Mouse (Mus musculus): ENCODE measurements around the gene Otogl.

Gene Otogl

GRCm38 (mm10) chr10:107906453-107906852 lies 5.5 kb downstream of the Otogl start:
- DNase-seq (ENCODE audit: low spot score in 2 of 2): no peak

- no peak for DNase-seq (ENCODE audit: low spot score in 2 of 2)
These were observed 6.5 kb downstream of the Otogl start for GRCm38 (mm10) chr10:107905274-107906034.

DNA sequence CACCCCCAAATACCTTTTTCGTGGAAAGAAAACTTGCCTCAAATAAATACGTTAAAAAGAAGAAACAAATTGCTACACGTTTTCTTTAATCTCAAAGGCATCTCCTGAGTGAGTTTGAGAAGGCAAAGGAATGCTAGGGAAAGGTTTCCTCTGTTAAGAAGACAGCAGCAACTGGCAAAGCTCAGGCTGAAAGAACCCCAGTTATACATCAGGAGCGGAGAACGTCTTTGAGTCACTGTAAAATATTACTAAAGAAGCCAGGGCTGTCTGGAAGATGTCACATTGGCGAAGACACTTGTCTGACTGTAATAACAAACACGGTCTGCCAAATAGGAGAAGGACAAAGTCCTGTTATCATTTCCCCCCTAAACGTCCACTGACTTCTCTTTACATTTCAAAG lies 10.0 kb downstream of the Otogl start:
- no peak for DNase-seq (ENCODE audit: low spot score in 2 of 2)

GRCm38 (mm10) chr10:107901204-107901879 lies 10.6 kb downstream of the Otogl start:
- no peak for DNase-seq (ENCODE audit: low spot score in 2 of 2)

DNA sequence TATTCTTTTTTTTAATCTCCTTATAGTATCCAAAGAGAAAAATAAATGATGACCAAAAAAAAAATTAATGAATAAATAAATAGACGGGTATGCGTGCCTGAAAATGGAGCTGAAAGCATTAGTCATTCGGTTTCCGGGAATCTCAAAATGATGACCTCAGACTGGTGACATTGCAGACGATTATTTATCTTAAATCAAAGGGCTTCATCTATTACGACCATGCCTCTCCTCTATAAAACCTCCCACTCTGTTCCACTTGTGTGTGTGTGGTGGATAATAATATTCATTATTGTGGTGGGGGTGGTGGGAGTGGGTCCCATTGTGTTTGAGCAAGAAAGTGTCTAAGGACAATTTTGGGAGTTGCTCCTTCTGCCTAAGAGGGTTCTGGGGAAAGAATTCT lies 12.0 kb downstream of the Otogl start:
- DNase-seq (ENCODE audit: low spot score in 2 of 2): no peak

DNA sequence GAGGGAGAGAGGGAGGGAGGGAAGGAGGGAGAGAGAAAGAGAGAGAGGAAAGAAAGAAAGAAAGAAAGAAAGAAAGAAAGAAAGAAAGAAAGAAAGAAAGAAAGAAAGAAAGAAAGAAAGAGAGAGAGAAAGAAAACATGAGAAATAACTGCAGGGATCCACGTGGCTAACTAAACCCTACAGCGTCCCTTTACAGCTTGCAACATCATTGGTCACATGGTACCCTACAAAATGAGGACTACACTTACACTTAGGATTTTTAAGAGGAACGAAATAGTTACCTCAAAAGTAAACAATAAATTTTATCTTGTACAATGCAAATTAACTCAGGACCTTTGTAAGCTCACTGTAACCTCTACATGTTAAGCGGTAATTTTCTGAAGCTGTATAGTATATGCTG lies 15.8 kb downstream of the Otogl start:
- DNase-seq (ENCODE audit: low spot score in 2 of 2): no peak

GRCm38 (mm10) chr10:107894663-107895581 lies 17.0 kb downstream of the Otogl start:
- no peak for DNase-seq (ENCODE audit: low spot score in 2 of 2)

GRCm38 (mm10) chr10:107890400-107890799 lies 21.5 kb downstream of the Otogl start:
- DNase-seq (ENCODE audit: low spot score in 2 of 2): no peak

- no peak for DNase-seq (ENCODE audit: low spot score in 2 of 2)
These were observed 39.4 kb downstream of the Otogl start for GRCm38 (mm10) chr10:107872542-107872941.

DNA sequence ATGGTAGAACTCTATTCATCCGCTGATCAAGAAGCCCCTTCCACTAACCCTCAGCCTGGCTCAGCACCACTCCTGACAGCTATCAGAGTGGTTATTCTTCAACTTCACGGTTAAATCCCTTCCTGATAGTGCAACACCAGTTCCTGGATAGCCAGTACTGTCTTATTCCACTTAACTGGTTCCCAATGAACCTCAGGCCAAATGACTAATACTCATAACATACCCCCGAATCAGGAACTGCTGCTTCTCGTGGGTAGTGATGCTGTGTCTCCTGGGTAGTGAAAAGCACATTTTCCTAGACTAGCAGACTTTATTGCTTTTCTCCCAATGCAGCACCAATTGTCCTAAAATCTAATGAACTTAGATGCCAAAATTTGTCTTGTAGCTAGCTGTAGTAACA lies 39.8 kb downstream of the Otogl start:
- no peak for DNase-seq (ENCODE audit: low spot score in 2 of 2)

DNA sequence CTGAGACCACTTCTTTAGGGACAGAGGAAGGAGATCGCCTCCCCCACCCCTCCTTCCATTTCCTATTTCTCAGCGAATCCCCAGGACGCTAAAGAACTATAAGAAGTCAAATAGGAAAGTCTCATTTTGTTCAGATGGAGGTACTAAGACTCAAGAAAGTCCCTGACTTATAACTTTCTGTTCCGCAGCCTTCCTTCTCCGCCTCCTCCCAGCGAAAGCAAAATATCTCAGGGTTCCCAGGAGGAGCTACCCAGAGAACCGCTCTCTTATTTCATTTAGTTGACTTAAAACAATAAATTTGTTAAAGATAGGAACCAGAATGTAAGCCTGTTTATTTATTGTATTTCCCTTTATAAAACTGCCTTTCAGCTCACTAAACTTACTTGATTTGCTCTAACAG lies 41.4 kb downstream of the Otogl start:
- DNase-seq (ENCODE audit: low spot score in 2 of 2): no peak

- no peak for DNase-seq (ENCODE audit: low spot score in 2 of 2)
These were observed 43.0 kb downstream of the Otogl start for GRCm38 (mm10) chr10:107868904-107869303.

- no peak for DNase-seq (ENCODE audit: low spot score in 2 of 2)
These were observed 44.5 kb downstream of the Otogl start for GRCm38 (mm10) chr10:107867414-107867813.

GRCm38 (mm10) chr10:107860235-107860917 lies 51.6 kb downstream of the Otogl start:
- no peak for DNase-seq (ENCODE audit: low spot score in 2 of 2)

DNA sequence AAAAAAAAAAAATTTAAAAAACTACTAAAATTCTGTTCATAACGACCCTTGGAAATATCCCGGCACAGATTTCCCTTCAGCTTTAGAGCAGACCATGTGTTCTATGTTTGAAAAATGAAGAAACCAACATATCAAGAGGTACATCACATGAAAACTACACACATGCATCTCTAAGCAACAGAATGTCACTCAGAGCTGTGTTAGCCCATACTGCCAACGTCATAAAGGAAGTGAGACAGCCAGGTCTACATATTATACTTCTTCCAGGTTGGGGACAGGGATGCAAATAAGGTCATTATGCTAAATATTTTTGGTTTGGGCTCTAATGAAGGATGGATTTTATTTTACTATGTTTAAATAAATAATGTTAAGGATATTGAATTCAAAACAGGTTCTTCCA lies 52.7 kb downstream of the Otogl start:
- no peak for DNase-seq (ENCODE audit: low spot score in 2 of 2)

DNA sequence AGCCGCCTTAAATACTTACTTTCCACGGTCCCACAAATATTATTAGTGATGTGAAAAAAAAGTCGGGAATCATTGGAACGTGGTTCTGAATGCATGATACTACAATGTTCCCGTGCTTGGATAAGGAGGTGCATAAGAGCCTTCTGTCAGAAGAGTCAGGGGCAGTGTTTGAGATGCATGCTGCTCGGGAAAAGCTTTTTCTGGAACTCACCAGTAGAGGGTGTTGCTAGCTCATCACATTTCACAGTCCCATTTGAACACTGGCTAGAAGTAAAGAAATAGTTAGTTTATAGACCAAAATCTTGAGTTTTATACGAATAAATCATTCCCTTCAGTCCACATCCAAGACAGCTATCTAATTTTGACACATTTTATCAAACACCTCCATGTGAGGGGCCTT lies 53.2 kb downstream of the Otogl start:
- DNase-seq (ENCODE audit: low spot score in 2 of 2): peak in 1 of 2 experiments; percentile 32

DNA sequence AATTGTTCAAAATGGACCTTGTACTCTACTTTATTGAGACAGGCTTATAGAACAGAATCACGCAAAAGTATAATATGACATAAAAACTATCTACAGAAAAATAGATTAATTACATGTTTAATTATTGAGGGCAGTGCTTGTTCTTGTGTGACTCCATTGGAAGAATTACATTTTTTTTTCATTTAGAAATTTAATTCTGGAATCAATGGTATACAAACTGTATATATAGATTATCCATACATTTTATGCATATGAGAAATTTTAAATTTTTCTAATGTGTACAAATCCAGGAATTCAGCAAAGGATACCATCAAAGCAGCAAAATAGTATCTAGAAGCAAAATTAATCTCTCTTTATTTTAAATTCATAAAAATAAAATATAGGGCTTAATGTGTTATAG lies 67.0 kb downstream of the Otogl start:
- DNase-seq (ENCODE audit: low spot score in 2 of 2): no peak

DNA sequence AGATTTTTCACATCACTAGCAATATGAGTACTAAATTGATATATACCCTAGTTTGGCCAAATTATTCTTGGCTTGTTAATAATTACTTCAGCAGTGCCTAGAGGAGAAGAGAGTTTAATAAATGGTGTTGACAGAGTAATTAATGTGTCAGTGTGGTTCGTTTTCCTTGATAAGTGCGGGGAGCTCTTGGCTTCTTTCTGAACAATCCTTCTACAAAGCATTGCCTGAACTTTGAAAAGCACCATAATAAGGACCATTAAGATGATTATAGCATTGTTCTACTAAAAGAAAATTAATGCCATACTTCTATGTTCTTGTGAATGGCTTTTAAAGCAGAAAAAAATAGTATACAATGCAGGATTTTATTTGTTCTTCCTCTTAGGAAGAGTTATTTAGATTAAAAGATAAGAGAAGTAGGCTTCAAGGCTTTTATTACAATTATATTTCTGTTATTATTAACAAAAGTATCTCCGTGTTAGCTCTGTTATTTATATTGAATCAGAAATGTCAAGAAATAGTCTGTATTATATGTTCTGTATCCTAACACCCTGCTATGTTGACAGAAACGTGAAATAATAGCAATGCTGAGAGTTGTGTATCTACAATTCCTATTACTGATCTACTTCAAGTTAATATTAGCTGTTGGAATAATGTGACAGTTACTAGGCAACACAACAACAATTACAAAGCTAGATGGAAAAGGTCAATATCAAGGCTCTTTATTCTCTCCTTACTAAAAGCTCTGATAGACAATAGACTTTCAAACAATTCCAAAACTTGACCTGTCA lies 77.3 kb downstream of the Otogl start:
- DNase-seq (ENCODE audit: low spot score in 2 of 2): no peak

GRCm38 (mm10) chr10:107829151-107829550 lies 82.8 kb downstream of the Otogl start:
- no peak for DNase-seq (ENCODE audit: low spot score in 2 of 2)

DNA sequence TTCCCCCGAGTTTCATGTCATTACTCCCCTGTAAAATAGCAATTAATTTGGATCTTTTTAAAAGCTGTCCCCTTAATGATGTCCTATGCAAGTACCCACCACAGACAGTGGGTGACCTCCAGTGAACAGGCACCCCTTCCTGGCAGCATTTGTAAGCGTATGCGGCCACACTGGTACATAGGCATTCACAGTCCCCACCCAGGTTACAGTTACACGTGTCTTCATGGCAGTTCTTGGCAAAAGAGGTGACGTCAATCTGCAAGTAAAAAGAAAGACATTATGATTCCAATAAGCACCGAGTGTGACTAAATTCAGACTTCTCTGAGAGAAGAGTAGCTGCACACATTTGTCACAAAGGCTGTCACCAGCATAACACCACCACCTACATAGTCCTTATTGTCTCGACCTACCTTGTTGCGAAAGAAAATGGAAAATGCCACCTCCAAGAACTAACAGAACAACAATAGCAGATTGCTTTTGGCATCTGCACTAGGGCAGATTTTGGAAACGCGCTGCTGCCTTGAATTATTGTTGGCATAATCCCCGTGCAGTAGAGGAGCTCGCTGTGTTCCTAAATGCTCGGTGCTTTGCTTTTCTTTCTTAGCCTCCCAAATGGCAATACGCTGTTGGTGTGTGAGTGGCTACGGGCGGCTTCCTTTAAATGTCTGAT lies 98.0 kb downstream of the Otogl start:
- DNase-seq (ENCODE audit: low spot score in 2 of 2): no peak
